Mouse (Mus musculus) stomach, postnatal 0 days (tissue): ENCODE results near the gene Ogn.

Experiments
- CTCF ChIP-seq: IDR thresholded peaks from 2 replicates; pipeline ENCODE4 v1.5.1; 2016; ENCODE audit warnings: antibody characterized with exemption, low read depth, mild to moderate bottlenecking, moderate library complexity
- EP300 ChIP-seq: optimal IDR thresholded peaks from 2 replicates; pipeline ENCODE3; 2016; ENCODE audit warnings: antibody characterized with exemption

- no peak for TF ChIP-seq CTCF
- TF ChIP-seq EP300: no peak
Observed at GRCm38 (mm10) chr13:49618365-49618764, 10.5 kb downstream of the Ogn start.
